In genomic region chr6:142925374-142925773, GRCm38 (mm10) we compare ENCODE assay signal across 19 mouse cellular contexts. TPM values are rescaled to one million over a fixed set of nuclear protein-coding genes. Genes with fewer than 3 reads are reported as not detected.
DNase-seq lines count a peak whose midpoint lies in the region; ATAC-seq and TF ChIP-seq lines count a peak whose summit lies in the region.
"Had no signal": no experiment of that assay in that cellular context is flagged by ENCODE, and none has a peak within 500 bp of the region (broad histone marks: within the 10 kb centered on the region; RNA-seq: fewer than 3 reads in every experiment).

No protein-coding gene starts in this region.

- H3K36me3 ChIP-seq in hindbrain, embryonic 16.5 days (ENCODE audit: control insufficient read depth, insufficient read depth, low read length) = no peaks in the 10 kb centered on the region
- H3K36me3 ChIP-seq in hindbrain, embryonic 11.5 days (ENCODE audit: control insufficient read depth, insufficient read depth, low read length) = no peaks in the 10 kb centered on the region
- H3K36me3 ChIP-seq in forebrain, postnatal 0 days (ENCODE audit: insufficient read depth) = no peaks in the 10 kb centered on the region
- H3K36me3 ChIP-seq: embryonic facial prominence, embryonic 12.5 days; hindbrain, embryonic 12.5 days; neural tube, embryonic 12.5 days had no signal

- no peak overlapping the region for H3K4me2 ChIP-seq in hindbrain, embryonic 16.5 days (ENCODE audit: low read length)
- H3K4me2 ChIP-seq in hindbrain, embryonic 11.5 days (replicated peaks; ENCODE audit: low read depth, low read length) = no peak overlapping the region
- no peak overlapping the region for H3K4me2 ChIP-seq in forebrain, postnatal 0 days (ENCODE audit: low read depth)
- H3K4me2 ChIP-seq: embryonic facial prominence, embryonic 12.5 days; hindbrain, embryonic 12.5 days; liver, embryonic 11.5 days; neural tube, embryonic 12.5 days had no signal

- H3K27ac ChIP-seq in hindbrain, embryonic 16.5 days (ENCODE audit: low read depth, low read length) = no peak overlapping the region
- no peak overlapping the region for H3K27ac ChIP-seq in hindbrain, embryonic 11.5 days (ENCODE audit: low read depth, low read length)
- H3K27ac ChIP-seq in forebrain, postnatal 0 days (ENCODE audit: low read depth, low read length) = no peak overlapping the region
- H3K27ac ChIP-seq: embryonic facial prominence, embryonic 12.5 days; hindbrain, embryonic 12.5 days; neural tube, embryonic 12.5 days had no signal

- H3K27me3 ChIP-seq in hindbrain, embryonic 16.5 days (replicated peaks; ENCODE audit: control insufficient read depth, insufficient read depth, low read length) = no peaks in the 10 kb centered on the region
- no peaks in the 10 kb centered on the region for H3K27me3 ChIP-seq in hindbrain, embryonic 11.5 days (ENCODE audit: control insufficient read depth, insufficient read depth, low read length)
- no peaks in the 10 kb centered on the region for H3K27me3 ChIP-seq in forebrain, postnatal 0 days (ENCODE audit: insufficient read depth, low read length)
- H3K27me3 ChIP-seq: embryonic facial prominence, embryonic 12.5 days; hindbrain, embryonic 12.5 days; neural tube, embryonic 12.5 days had no signal

- H3K4me3 ChIP-seq in hindbrain, embryonic 16.5 days (ENCODE audit: low read length) = no peak overlapping the region
- H3K4me3 ChIP-seq in hindbrain, embryonic 11.5 days (ENCODE audit: low read depth, low read length) = no peak overlapping the region
- H3K4me3 ChIP-seq in forebrain, postnatal 0 days (ENCODE audit: low read depth, low read length) = no peak overlapping the region
- H3K4me3 ChIP-seq: embryonic facial prominence, embryonic 12.5 days; hindbrain, embryonic 12.5 days; neural tube, embryonic 12.5 days had no signal

- no peak for DNase-seq in hindbrain, embryonic 11.5 days (ENCODE audit: low spot score)
- peak; percentile 65 to 76 for DNase-seq in cerebellum, adult 18-20 months
- DNase-seq in forebrain, postnatal 0 days = no peak
- DNase-seq in layer of hippocampus, adult 11-12 months (ENCODE audit: low spot score) = no peak
- DNase-seq: adrenal gland, postnatal 14 days; gastrocnemius, postnatal 14 days; kidney, postnatal 4 days; lung, adult 2 months; right cerebral cortex, postnatal 4 days; thymus, postnatal 4 days had no signal

- H3K9me3 ChIP-seq in hindbrain, embryonic 16.5 days (ENCODE audit: control insufficient read depth, low read length) = no peaks in the 10 kb centered on the region
- H3K9me3 ChIP-seq in hindbrain, embryonic 11.5 days (ENCODE audit: control insufficient read depth, low read length) = no peaks in the 10 kb centered on the region
- no peaks in the 10 kb centered on the region for H3K9me3 ChIP-seq in forebrain, postnatal 0 days (ENCODE audit: low read length)
- H3K9me3 ChIP-seq: embryonic facial prominence, embryonic 12.5 days; hindbrain, embryonic 12.5 days; neural tube, embryonic 12.5 days had no signal

- 0 out of 2 replicates have a peak, but pooled peaks have one; percentile 32 for ATAC-seq in hindbrain, embryonic 16.5 days
- no peak for ATAC-seq in hindbrain, embryonic 11.5 days (ENCODE audit: low FRiP score)
- peak; percentile 51 for ATAC-seq in CD4-positive, CD25-positive, alpha-beta regulatory T cell, adult 4 months
- ATAC-seq in inflammation-experienced regulatory T-cells, adult 6 months = peak; percentile 36
- no peak for ATAC-seq in forebrain, postnatal 0 days
- ATAC-seq: intestine, embryonic 16.5 days had no signal

- no peak for TF ChIP-seq CTCF in forebrain, postnatal 0 days (IDR thresholded peaks at IDR 0.05; ENCODE audit: low read depth)

- no peak overlapping the region for H3K9ac ChIP-seq in hindbrain, embryonic 16.5 days (ENCODE audit: low read depth, low read length)
- no peak overlapping the region for H3K9ac ChIP-seq in hindbrain, embryonic 11.5 days (ENCODE audit: low read depth, low read length)
- H3K9ac ChIP-seq in forebrain, postnatal 0 days = no peak overlapping the region
- H3K9ac ChIP-seq: embryonic facial prominence, embryonic 12.5 days; hindbrain, embryonic 12.5 days; neural tube, embryonic 12.5 days had no signal

- 81% methylated on average over 3 of the region's 3 CpGs for WGBS in hindbrain, embryonic 16.5 days
- WGBS in hindbrain, embryonic 11.5 days = 90% methylated on average over 3 of the region's 3 CpGs
- WGBS in forebrain, postnatal 0 days = 90% methylated on average over 3 of the region's 3 CpGs

- H3K4me1 ChIP-seq in hindbrain, embryonic 16.5 days (ENCODE audit: control insufficient read depth, insufficient read depth, low read depth, low read length) = 0 out of 2 replicates have a peak, but pooled peaks cover 2% of the 10 kb centered on the region
- H3K4me1 ChIP-seq in hindbrain, embryonic 11.5 days (replicated peaks; ENCODE audit: control insufficient read depth, insufficient read depth, low read length) = no peaks in the 10 kb centered on the region
- H3K4me1 ChIP-seq in forebrain, postnatal 0 days (ENCODE audit: insufficient read depth) = no peaks in the 10 kb centered on the region
- H3K4me1 ChIP-seq: embryonic facial prominence, embryonic 12.5 days; hindbrain, embryonic 12.5 days; neural tube, embryonic 12.5 days had no signal

RNA-seq across cellular contexts. Expression of gene St8sia1, which starts 38.9 kb away (rescaled TPM):
- 6.0 and 6.5 TPM in 2 replicates for polyA plus RNA-seq in hindbrain, embryonic 16.5 days (2015; fragmentation: Nextera tagmentation; extraction: Ambion mirVana)
- 5.1 and 6.3 TPM in 2 replicates for polyA plus RNA-seq in hindbrain, embryonic 11.5 days (2014; fragmentation: Nextera tagmentation; extraction: Ambion mirVana)
- 10 to 100 TPM; 11.2 to 12.4 TPM for polyA plus RNA-seq in CD4-positive, CD25-positive, alpha-beta regulatory T cell, adult 4 months (2017; shearing (Covaris generic))
- 10 to 100 TPM in 2 of 3 experiments, 1 to 10 TPM in 1; 1.3 to 14.6 (median 12.7) TPM for polyA plus RNA-seq in inflammation-experienced regulatory T-cells, adult 6 months (2017; shearing (Covaris generic))
- total RNA-seq in forebrain, postnatal 0 days (2014; rRNA removed) = 10.8 and 15.5 TPM in 2 replicates
- polyA plus RNA-seq in forebrain, postnatal 0 days (2015; fragmentation: Nextera tagmentation; extraction: Ambion mirVana) = 2.3 and 3.5 TPM in 2 replicates
- total RNA-seq: monocyte, adult 5-6 weeks had no signal

Comparison
In these comparisons a context has a peak if more than half of its experiments do, and no peak if none do; other contexts are left out.
1. ATAC-seq: peak in hindbrain, embryonic 16.5 days (single experiment), CD4-positive, CD25-positive, alpha-beta regulatory T cell, adult 4 months (single experiment) and inflammation-experienced regulatory T-cells, adult 6 months (single experiment); none in hindbrain, embryonic 11.5 days (single experiment) and forebrain, postnatal 0 days (single experiment).
2. DNase-seq: peak in cerebellum, adult 18-20 months (2 of 2); none in hindbrain, embryonic 11.5 days (single experiment), forebrain, postnatal 0 days (single experiment) and layer of hippocampus, adult 11-12 months (single experiment).